Mouse (Mus musculus) MEL-GATA-1-ER (cell line): ENCODE results near the gene Raver1.
A peak's percentile ranks its signal among the peaks of the same experiment; 100 is the strongest.

ENCODE experiments used
- DNase-seq: peaks from one replicate; pipeline ENCODE4 v3.0.0-alpha.2; 2012; ENCODE audit warnings: low read depth; ENCODE audit errors: extremely low read depth

Raver1 gene

DNA sequence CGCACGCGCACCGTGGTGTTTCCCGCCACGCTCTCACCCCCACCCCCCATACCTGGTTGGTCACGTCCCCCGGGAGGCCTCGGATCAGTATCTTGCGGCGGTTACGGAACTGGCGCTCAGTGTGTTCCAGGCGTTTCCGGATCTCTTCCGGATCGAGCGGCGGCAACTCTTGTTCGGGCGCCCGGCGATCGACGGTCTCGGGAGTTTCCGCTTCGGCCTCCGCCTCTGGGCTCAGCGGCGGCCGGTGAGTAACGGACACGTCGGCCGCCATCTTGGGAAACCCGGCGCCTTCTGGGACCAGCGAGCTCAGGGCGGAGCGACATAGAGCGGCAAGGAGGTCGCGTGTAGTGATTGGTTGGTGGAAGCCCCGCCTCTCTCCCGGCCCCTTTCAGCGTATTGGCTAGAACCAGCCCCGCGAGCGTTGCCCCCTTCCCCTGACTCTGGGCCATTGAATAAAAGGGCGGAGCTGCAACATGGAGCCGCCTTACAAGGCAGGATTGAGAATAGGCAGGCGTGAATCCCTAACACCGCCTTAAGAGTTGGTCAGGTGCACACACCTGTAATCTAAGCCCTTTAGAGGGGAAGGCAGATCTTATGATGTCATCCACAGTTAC lies at the start of gene Raver1, which contains the start of gene Gm38431:
Raver1 (minus strand) TSS at position 302 of the 614 bp plus-strand sequence.
Gm38431 (minus strand) TSS at position 291 of the 614 bp plus-strand sequence.
- DNase-seq = peak; percentile 97

GRCm38 (mm10) chr9:21138386-21138785 lies 46.6 kb upstream of the Raver1 start:
- DNase-seq = no peak

- DNase-seq = peak; percentile 52
Observed at GRCm38 (mm10) chr9:21137229-21137628, 45.4 kb upstream of the Raver1 start.

DNA sequence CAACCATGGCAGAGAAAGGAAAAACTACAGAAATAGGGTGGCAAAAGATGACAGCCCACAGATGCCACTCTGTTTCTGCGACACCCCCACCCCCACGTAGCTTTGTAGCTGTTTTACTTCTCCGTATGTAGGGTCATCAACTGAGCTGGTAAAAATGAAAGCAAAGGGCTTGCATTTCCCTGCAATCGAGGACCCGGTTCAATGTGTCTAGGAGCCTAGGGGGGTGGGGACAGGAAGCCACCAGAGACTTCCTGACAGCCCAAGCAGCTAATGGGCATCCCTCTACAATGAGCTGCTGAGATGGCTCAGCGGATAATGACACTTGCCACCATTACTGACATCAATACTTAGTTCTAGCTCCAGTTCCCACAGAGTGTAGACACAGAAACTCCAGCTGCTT lies 44.6 kb upstream of the Raver1 start:
- DNase-seq = no peak

- no peak for DNase-seq
Observed at GRCm38 (mm10) chr9:21135941-21136381, 44.2 kb upstream of the Raver1 start.

DNA sequence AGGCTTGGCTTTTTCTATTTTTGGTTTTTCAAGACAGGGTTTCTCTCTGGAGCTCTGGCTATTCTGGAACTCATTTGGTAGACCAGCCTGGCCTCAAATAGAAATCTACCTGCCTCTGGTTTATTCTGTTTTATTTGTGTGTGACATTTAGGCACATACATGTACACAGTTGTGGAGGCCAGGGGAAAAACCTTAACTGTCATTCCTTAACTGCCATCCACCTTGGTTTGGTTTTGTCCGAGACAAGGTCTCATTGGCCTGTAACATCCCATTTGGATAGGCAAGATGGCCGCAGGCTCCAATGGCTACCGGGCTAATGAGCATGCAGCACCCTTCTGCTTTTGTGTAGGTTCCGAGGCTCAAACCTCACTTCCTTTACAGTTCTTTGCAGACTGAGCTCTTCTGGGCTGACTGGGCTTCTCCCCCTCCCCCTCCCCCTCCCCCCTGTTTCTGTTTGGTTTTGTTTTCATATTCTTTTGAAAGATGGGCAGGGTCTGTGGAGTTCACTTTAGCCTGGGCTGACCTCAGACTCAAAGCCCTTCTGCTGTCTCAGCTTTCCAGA lies 43.6 kb upstream of the Raver1 start:
- DNase-seq = no peak

GRCm38 (mm10) chr9:21134595-21135328 lies 43.0 kb upstream of the Raver1 start:
- DNase-seq = peak; percentile 63

DNA sequence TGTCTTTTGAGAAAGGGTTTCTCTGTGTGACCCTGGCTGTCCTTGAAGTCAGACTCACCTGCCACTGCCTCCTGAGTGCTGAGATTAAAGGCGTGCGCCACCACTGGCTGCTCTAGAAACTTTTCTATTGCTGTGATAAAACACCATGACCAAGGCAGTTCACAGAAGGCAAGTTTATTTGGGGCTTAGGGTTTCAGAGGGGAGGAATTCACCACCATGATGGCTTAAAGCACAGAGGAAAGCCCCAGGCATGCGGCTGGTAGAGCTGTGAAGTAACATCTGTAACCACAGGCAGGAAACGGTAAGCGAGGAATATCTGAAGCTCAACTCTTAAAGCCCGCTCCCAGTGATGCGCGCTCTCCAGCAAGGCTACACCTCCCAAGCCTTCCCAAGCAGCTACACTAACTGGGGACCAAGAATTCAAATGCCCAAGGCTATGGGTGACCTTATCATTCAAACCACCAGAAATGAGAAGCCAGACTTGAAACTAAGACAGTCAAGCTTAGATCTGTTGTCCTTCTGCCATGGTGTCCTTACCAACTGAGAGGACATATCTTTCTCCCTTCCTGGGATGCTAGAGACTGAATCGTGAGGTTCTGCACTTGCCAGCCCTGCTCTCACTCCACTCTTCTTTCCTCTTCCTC lies 41.4 kb upstream of the Raver1 start:
- no peak for DNase-seq

GRCm38 (mm10) chr9:21132102-21132775 lies 40.4 kb upstream of the Raver1 start:
- no peak for DNase-seq

- peak; percentile 100 for DNase-seq
Observed at GRCm38 (mm10) chr9:21131059-21131956, 39.5 kb upstream of the Raver1 start, which contains the start of gene Tyk2. Tyk2 (minus strand) TSS chr9:21131243.

DNA sequence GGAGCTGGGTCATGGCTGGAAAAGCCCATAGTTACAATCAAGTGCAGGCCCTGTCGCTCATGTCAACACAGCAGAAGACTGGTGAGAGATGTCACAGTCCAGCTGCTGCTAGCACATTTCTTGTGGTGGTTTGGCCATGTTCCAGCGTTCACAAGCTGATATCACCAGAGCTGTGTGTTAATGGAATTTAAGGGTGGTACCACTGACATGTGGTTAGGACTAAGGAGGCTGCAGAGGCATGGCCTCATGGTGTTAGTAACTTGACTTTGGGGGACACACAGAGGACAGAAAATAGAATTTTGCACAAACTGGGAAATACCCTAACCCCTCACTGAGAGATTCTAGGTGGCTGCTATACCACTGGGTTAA lies 34.4 kb upstream of the Raver1 start:
- peak; percentile 96 for DNase-seq

DNA sequence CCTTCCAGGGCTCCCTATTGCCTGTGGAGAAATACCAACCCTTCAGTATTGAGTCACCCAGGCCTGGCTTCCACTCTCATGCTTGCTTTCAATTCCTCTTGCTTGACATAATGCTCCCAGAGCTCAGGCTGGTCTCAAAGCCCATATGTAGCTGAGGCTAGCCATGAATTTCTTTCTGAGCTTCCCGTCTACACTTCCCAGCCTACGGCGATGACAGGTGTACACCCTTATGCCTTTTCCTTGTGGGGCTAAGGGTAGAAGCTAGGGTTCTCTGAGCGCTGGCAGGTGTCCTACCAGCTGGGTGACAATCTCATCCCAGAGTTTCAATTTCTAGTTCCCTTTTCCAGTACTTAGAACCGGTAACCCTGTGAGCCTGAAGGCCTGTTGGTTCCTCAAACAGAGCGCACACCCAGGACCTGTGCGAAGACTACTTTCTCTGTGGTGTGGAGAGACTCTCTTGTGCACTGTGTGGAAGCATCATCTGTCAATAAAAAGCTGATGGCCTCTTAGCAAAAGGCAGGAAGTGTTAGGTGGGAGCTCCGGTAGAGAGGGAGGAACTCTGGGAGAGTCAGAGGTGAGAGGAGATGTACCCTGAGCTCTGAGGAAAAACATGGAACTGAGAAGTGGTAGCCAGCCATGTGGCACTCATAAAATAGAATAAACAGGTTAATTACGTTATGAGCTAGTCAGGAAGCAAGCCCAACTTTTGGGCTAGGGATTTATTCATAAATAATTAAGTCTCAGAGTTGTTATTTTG lies 33.9 kb upstream of the Raver1 start:
- peak; percentile 80 for DNase-seq

DNA sequence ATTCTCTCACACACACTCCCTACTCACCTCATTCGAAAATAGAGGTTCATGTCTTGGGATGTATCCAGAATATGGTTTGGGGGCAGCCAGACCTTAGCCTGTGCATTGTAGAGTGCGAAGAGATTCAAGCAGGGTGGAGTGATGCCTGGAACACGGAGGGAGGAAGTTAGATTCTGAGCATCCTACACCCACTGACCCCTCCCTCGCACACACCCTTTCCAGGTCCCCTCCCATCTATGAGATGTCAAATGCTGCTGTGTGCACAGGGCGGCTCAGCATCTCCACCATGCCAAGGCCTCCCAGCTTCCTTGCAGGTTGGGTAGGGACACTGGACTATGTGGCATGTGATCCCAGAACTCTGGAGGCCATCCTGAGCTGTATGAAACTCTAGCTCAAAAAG lies 33.0 kb upstream of the Raver1 start:
- DNase-seq = no peak

GRCm38 (mm10) chr9:21121483-21121882 lies 29.7 kb upstream of the Raver1 start:
- no peak for DNase-seq

DNA sequence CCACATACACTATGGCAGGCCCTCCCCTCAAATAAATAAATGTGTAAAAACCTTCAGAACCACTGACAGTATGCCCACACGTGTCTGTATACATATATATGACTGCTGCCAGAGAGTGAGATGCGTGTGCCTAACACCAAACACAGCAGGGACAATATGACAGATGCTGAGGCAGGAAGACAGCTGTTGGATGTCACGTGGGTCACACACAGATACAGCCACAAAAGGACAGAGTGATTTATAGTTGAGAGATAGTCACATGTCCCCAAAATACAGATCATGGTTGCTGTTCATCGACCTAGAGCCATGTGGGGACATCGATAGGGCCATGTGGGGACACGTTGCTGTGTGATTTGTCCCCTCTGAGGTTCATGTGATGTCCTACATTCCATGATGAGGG lies 25.3 kb upstream of the Raver1 start:
- no peak for DNase-seq

DNA sequence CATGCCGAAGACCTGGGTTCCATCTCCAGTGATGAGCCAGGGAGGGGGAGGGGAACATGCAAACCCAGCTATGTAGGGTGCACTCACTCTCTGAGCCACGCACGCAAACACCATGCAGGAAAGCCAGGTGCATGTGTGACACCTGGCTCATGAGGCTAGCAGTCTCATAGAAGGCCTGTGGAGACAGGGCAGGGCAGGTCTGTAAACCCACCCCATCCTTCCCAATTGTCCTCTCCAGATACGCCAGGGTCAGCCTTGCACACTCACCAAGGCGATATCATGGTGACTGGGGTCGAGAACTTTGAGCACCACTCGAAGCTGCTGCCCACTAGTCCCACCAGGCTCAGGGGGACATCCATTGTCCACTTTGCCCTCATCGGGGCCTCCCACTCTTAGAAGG lies 23.3 kb upstream of the Raver1 start:
- DNase-seq = no peak

GRCm38 (mm10) chr9:21114190-21114589 lies 22.4 kb upstream of the Raver1 start:
- DNase-seq = no peak

GRCm38 (mm10) chr9:21113751-21114150 lies 21.9 kb upstream of the Raver1 start:
- DNase-seq = no peak

- no peak for DNase-seq
Observed at GRCm38 (mm10) chr9:21107607-21108237, 15.9 kb upstream of the Raver1 start.
